Mouse (Mus musculus): Measurements from ENCODE around the gene Taf9.

Taf9 gene

DNA sequence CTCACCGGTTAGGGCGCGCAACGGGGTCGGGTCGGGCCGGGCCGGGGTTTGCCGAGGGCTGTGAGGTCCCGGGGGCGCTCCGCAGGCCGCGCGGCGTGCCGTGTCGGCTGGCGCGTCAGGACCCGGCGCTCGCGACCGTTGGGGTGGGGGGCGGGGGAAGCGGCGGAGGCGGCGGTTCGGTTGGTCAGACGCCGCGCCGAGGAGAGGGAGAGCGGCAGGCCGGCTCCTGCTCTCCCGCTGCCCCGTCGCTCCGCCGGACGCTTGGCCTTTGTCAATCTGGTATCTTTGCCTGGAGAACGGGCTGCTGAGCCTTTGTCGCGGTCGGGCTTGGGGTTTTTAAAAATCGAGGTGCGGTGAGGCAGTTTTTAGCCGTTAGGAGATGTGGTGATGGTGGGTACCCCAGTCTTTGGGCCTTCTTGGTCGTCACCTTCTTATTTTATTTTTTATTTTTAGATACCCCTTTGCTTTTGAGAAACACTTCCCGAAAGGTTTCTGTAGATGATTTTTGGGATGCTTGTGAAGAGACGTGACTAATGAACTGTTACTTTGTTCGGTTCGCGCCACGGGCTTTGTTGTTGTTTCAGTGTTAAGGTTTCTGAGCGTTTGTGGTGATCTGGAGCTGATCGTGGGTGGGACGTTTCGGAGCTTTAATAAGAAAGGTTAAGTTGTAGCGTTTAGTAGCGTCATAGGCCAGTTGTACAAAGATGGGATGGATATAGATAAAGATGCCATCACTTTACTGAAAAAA lies at the start of gene Taf9:
Gene Taf9, plus strand, starts transcription at position 141 of the 748 bp plus-strand sequence.
- DNase-seq (ENCODE audit: low read depth, low spot score), result no peak

DNA sequence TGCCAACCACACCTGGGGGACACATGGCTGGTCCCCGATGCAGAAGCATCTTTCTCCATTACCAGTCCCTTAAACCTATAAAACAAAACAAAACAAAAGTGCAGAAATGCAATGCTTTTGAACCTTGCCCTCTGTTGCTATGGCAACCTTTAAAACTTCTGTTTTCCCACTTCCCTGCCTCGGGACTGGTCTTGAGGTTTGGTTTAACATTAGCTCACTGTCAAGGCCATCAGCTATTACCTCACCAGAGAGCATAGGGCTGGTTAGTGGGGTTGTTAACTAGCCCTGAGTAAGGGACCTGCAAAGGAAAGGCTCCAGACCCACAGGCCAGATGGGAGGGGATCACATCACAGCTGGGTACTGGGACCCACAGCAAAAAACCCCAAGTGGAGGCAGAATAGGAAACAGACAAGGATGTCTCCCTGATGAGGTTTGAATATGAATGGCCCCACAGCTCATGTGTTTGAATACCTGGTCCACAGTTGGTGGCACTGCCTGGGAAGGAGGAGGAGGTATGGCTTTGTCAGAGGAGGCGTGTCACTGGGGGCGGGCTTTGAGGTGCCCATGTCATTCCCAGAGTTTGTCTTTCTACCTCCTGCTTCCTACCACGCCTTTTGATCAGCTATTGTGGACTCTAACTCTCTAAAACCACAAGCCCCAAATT lies 49.0 kb upstream of the Taf9 start:
- no peak for DNase-seq (ENCODE audit: low read depth, low spot score)

DNA sequence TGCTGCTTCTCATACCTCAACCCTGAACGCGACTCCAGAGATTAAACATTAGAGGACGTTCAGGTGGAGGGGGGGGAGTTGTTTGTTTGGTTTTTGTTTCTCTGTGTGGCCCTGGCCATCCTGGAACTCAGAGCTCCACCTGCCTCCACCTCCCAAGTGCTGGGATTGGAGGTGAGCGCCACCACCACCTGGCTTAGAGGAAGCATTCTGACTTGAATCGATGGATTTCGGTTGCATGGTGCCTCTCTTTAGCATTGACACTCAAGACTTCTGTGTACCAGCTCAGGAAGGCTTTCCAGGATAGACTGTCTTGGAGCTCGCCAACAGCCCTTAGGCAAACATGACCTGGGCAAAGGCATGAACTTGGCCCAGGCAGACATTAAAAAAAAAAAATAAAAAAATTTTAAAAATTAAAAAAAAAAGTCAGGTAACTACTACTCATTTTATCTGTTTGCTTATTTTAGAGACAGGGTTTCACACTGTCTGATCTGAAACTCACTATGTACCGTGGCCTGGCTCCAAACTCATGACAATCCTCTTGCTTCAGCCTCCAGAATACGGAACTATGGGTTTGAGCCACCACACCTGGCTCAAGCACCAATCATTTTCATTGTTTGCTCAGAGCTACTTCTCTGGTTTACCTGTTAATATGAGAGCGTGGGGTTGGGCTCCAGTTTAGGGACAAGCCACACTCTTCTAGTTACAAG lies 48.2 kb upstream of the Taf9 start:
- no peak for DNase-seq (ENCODE audit: low read depth, low spot score)

- DNase-seq (ENCODE audit: low read depth, low spot score), result no peak
Measured at GRCm38 (mm10) chr13:100603738-100604095, 47.7 kb upstream of the Taf9 start.

GRCm38 (mm10) chr13:100605845-100606244 lies 45.5 kb upstream of the Taf9 start:
- DNase-seq (ENCODE audit: low read depth, low spot score), result no peak

DNA sequence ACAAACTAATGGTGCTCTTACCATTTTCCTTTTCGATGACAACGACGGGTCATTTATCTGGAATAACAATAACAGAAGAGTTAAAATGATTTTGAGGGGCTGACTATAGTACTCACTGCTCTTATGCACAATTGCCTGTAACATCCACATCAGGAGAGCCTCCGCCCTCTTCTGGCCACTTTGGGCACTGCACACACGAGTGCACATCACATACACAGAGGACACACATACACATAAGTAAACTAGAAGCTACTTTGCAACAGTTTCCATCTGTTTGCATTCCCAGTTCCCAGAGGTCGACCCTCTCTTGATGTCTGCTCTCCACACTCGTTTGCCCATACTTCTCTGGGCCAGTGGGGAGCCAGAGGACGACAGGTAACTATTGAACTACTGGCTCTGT lies 43.6 kb upstream of the Taf9 start:
- DNase-seq (ENCODE audit: low read depth, low spot score), result peak; percentile 31

GRCm38 (mm10) chr13:100611266-100611665 lies 40.1 kb upstream of the Taf9 start:
- no peak for DNase-seq (ENCODE audit: low read depth, low spot score)

DNA sequence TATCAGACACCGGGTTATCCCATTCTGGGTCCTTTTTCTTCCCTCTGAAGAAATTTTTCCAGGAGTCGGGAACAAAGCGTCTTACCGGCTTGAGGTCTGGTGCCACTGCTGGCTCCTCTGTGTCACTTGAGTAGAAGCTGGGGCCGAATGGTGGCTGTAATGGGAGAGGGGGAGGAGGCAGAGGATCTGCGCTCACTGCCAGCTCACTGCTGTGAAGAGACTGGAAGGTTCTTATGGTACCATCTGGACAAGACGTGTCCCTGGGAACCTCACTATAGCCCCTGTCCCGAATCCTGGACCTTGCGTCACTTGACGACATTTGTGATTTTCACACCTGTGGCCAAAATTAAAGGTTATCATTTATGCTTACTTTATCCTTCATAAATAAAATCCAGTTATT lies 39.1 kb upstream of the Taf9 start:
- DNase-seq (ENCODE audit: low read depth, low spot score), result no peak

DNA sequence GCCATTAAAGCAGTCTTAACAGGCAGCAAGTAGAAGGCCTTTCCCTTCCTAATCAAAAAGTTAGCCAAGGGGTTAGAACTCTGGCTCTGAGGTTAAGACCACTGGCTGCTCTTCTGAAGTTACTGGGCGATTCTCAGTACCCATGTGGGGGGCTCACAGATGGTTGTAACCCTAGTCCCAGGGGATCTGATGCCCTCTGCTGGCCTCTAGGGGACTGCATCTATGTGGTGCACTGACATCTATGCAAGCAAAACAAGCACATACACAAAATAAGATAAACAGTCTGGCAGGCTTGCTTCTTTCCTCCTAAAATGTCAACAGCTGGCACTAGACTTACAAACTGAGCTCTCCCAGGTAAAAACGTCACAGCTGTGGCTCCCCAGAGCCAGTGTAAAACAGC lies 38.5 kb upstream of the Taf9 start:
- DNase-seq (ENCODE audit: low read depth, low spot score), result peak; percentile 56

DNA sequence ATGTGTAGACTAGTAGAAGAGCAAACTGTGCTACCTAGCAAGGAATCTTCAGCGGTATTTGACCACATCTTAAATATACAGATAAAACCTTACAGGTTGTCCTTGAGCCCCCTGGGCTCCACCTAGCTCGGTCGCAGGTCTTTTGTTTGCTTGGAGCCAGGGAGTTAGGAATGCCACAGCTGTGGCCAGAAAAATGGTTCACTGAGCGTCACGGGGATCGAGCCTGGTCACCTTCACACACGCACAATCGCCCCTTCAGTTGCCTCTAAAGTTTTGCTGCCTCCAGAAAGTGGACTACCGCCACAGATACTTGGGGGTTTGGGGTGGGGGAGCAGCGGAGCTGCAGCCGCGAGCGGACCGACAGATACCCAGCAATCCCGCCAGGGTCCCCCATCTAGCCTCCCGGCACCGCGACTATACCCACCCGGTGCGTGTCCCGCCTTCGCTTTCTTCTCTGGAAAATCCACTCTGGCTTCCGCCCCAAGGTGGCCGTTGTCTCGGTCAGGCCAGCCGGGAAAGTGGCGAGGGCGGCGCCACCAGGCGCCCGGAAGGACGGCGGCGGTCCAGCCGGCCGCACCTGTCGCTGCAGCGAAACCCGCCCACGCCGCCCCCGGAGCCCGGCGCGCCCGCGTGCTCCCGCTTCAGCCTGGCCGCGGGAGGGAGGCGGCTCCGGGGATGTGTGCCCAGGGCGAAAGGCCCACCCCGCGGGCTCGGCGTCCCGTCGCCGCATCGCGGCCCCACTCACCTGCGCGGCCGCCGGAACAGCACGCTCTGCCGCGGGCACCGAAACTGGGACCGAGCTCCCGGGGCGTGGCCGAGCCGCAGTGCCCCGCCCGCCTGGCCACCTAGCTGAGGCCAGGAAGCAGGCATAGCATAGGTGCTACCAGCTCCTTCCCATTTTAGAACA lies 34.9 kb upstream of the Taf9 start, which contains the start of gene Marveld2:
Gene Marveld2, minus strand, starts transcription at position 791 of the 907 bp plus-strand sequence.
- DNase-seq (ENCODE audit: low read depth, low spot score), result peak; percentile 85

GRCm38 (mm10) chr13:100617583-100617982 lies 33.8 kb upstream of the Taf9 start:
- DNase-seq (ENCODE audit: low read depth, low spot score), result no peak

- no peak for DNase-seq (ENCODE audit: low read depth, low spot score)
Measured at GRCm38 (mm10) chr13:100622241-100622640, 29.1 kb upstream of the Taf9 start.

DNA sequence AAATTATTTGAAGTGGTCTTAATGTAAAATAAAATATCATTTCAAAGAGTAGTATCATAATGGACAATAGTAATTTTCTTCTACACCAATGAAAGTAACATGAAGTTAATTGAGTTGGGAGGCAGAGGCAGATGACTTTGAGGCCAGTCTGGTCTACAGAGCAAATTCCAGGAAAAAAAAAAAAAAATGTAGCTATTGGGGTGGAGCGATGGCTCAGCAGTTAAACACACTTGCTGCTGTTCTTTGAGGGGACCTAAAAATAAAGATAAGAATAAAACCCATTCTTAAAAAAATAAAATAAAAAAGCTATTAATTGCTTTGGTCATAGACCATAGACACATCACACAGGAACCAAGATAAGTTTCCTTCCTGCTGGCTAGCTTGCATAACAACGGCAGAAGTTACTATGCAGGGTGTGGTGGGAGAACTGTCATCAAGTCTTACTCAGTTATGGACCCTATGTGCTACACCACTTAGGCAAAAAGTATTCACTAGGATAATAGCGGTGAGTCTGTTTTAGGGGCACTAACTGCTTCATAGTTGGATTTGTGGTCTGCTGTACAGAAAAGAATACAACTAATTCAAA lies 17.2 kb upstream of the Taf9 start:
- no peak for DNase-seq (ENCODE audit: low read depth, low spot score)

DNA sequence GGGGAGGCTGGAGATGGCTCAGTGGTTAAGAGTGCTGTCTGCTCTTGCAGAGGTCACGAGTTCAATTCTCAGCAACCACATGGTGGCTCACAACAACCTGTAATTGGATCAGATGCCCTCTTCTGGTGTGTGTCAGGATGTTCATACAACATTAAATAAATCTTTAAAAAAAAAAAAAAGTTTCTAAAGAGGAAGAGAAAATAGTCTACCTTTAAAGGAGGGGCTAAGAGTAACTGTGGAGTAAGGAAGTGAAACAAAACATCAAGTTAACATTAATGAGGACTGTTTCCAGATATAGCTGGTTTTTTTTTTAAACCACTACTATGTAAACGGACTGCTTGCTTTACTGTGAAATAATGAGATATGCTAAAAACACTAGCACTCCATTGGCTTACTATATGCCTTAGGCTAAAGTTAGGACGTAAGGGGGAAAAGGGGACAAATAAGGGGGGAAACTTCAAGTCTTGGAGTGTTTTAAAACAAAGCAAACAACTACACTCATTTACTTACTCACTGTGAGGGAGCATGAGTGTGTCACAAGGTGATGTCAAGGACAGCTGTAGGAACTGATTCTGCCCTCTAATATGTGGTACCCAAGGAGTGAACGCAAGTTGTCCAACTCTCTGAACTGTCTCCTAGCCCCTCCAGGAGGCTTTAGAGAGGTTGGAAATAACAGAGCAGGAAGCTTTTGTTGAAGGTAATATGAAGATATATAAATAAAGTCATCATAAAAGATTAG lies 8.7 kb upstream of the Taf9 start:
- peak; percentile 86 for DNase-seq (ENCODE audit: low read depth, low spot score)

- no peak for DNase-seq (ENCODE audit: low read depth, low spot score)
Measured at GRCm38 (mm10) chr13:100648223-100648622, 3.2 kb upstream of the Taf9 start.

DNA sequence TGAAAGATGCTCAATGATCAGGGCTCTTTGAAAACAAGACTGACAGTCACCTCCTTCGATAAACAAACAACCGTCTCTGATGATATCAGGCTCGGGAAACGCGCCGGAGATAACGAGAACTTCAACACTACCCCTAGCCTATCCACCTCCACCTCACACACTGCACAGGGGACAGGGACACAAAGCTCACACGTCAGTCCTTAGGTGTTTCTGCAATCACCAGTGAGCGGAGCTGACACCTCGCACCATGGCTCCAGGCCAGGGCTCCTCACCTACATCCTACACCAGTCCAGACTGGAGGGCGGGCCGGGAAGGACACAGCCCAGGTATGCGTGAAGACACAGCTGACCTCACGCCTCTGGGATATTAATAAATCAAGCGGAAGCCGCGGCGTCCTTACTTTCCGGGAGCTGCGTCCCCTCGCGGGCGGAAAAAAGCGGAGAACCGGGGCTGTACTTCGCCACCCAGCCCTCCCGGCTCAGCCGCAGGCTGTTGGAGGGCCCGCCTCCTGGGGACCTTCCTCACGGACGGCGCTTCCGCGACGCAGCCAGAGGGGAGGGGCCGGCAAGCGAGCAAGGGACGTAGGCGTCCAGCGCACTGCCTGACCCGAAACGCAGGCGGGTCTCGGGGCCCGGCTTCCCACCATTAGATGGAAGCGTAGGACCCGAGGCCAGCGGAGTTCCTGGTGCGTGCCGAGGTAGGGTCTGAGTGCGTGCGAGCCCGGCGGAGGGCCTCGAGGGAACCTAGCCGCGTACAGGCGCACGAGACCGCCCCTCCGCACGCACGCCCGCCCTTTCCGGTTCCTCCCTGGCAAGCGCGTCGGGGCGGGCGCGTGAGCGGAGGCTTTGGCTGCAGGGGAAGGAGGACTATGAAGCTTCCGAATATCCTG lies 585 bp upstream of the Taf9 start, which contains the start of the genes Ak6 and Rad17:
Gene Ak6, plus strand, starts transcription at position 430 of the 889 bp plus-strand sequence.
Gene Rad17, minus strand, starts transcription at position 502 of the 889 bp plus-strand sequence.
- peak; percentile 98 for DNase-seq (ENCODE audit: low read depth, low spot score)

GRCm38 (mm10) chr13:100658091-100658490 lies 6.7 kb downstream of the Taf9 start:
- DNase-seq (ENCODE audit: low read depth, low spot score), result no peak

DNA sequence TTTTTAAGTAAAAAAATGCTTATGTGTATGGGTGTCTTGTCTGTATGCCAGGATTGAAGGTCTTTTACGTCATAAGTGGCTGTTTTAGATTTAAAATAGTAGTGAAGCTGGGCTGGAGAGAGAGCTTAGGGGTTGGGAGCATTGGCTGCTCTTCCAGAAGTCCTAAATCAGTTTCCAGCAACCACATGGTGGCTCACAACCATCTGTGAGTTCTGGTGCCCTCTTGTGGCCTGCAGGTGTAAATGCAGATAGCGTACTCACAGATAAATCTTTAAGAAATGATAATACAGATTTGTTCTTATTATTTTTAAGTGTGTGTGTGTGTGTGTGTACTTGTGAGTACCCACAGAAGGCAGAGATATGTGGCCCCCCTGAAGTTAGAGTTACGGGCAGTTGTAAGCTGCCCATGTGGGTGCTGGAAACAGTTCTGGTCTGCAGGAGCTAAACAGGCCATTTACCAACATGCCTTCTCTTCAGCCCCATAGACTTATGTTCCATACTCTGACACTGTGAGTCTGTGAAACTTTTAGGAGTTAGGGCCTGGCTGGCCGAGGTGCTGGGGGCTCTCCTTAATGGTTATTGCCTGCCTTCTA lies 8.6 kb downstream of the Taf9 start:
- DNase-seq (ENCODE audit: low read depth, low spot score), result peak; percentile 72

All from A20 (cell line).